Mouse (Mus musculus) hindbrain, postnatal 0 days (tissue): Measurements from ENCODE around the gene Jph3. TPM values are rescaled to one million over a fixed set of nuclear protein-coding genes. Genes with fewer than 3 reads are reported as not detected.

ENCODE experiments used
- ATAC-seq: fragments of 200-750 bp; cut with Nextera tagmentation; 2 replicates; pipeline ENCODE4 v1.8.0; 2017; ENCODE audit warnings: mild to moderate bottlenecking, moderate TSS enrichment, moderate library complexity
- DNase-seq: peaks from one replicate; pipeline ENCODE4 v3.0.0-alpha.2; 2015; ENCODE audit warnings: low spot score
- H3K27ac ChIP-seq: fragments of 300-500 bp; sonication (generic); 2 replicates; pipeline ENCODE4 v1.5.1; 2014; ENCODE audit warnings: mild to moderate bottlenecking
- H3K27me3 ChIP-seq: fragments of 300-500 bp; sonication (generic); 2 replicates; pipeline ENCODE4 v1.6.1; 2014; ENCODE audit warnings: low read length, mixed read lengths; ENCODE audit not compliant: insufficient read depth
- H3K36me3 ChIP-seq: fragments of 300-500 bp; sonication (generic); 2 replicates; pipeline ENCODE4 v1.6.1; 2014; ENCODE audit warnings: low read length, mixed read lengths; ENCODE audit not compliant: insufficient read depth
- H3K4me1 ChIP-seq: fragments of 300-500 bp; sonication (generic); 2 replicates; pipeline ENCODE4 v1.6.1; 2014; ENCODE audit warnings: antibody characterized with exemption, low read length, mixed read lengths; ENCODE audit not compliant: insufficient read depth
- H3K4me2 ChIP-seq: fragments of 300-500 bp; sonication (generic); 2 replicates; pipeline ENCODE4 v1.6.1; 2014; ENCODE audit warnings: low read depth, mild to moderate bottlenecking, low read length, moderate library complexity, mixed read lengths
- H3K4me3 ChIP-seq: fragments of 300-500 bp; sonication (generic); 2 replicates; pipeline ENCODE4 v1.5.1; 2014; ENCODE audit warnings: low read length
- H3K9ac ChIP-seq: fragments of 300-500 bp; sonication (generic); replicated peaks from 2 replicates; pipeline ENCODE4 v1.6.1; 2014; ENCODE audit warnings: mild to moderate bottlenecking, low read length, moderate library complexity, mixed read lengths
- H3K9me3 ChIP-seq: fragments of 300-500 bp; sonication (generic); 2 replicates; pipeline ENCODE4 v1.6.1; 2016; ENCODE audit warnings: low read length, mixed read lengths
- CTCF ChIP-seq: IDR thresholded peaks from 2 replicates; pipeline ENCODE4 v1.5.1; 2016; ENCODE audit warnings: antibody characterized with exemption, control low read depth, low read depth
- WGBS: fragments of 180-500 bp; shearing (Covaris S2); extraction: QIAGEN DNeasy Blood & Tissue Kit; methylation state at CpG from one replicate; pipeline ENCODE4 v1.1.7; 2014; 5-methylcytosine and 5-hydroxymethylcytosine counted together
- polyA plus RNA-seq: library from polyadenylated mRNA; unstranded; fragments of >200 nt; fragmentation: Nextera tagmentation; extraction: Ambion mirVana; gene quantifications from 2 replicates; pipeline ENCODE4 v1.2.1, GENCODE M21; 2015
- total RNA-seq: library from RNA; depleted of rRNA; stranded (reverse); fragments of >200 nt; gene quantifications from 2 replicates; pipeline ENCODE4 v1.2.3, GENCODE M21; 2014

The Jph3 gene
- total and polyA plus RNA-seq, 2 experiments from 2014 or later = 75.2 to 102 TPM

DNA sequence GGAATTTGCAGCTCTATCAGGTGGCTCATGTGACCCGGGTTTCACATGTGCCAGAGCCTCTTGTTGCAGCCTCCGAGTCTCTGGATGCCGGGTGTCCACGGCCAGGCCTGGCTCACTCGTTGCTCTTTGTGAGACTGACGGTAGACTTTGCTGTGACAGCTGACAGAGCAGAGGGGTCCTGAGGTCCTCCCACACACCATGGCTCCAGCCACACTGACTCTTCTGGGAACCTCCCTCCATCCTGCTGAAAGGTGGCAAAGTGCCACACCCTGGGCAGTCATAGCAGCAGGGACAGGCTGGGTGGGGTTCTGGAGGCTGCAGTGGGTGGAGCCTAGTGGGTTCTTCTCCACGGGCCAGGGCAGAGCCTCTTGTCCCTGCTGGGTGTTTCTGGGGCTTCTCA, 31.1 kb downstream of the Jph3 start:
- H3K4me2 ChIP-seq = no peak overlapping the region
- no peaks in the 10 kb centered on the region for H3K36me3 ChIP-seq
- H3K4me3 ChIP-seq = no peak overlapping the region
- TF ChIP-seq CTCF = no peak
- no peak overlapping the region for H3K9ac ChIP-seq
- no peaks in the 10 kb centered on the region for H3K27me3 ChIP-seq
- H3K4me1 ChIP-seq = 0 out of 2 replicates have a peak, but pooled peaks cover 3% of the 10 kb centered on the region
- WGBS = 62% methylated on average over 7 of the region's 7 CpGs
- DNase-seq (no peak), ATAC-seq (no peak)
- no peak overlapping the region for H3K27ac ChIP-seq
- H3K9me3 ChIP-seq = no peaks in the 10 kb centered on the region

DNA sequence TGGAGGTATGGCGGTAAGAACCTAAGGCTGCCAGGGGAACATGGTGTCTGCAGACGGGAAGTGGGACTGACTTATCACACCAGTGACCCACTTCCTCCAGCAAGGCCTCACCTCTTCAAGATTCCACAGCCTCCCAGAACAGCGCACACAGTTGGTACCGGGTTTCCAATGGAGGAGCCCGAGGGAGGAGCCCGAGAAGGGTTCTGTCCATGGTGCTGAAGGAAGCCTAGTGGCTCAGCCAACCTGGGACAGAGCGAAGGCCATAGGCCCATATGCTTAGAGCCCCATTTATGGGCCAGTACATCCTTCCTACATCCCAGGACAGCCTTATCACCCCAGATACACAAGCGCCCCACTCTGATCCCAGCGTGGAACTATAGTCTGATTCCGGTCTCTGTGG, 32.1 kb downstream of the Jph3 start:
- Histone ChIP-seq H3K9me3 (no peaks in the 10 kb centered on the region), H3K9ac (no peak overlapping the region), H3K27ac (no peak overlapping the region), H3K27me3 (no peaks in the 10 kb centered on the region), H3K36me3 (no peaks in the 10 kb centered on the region), H3K4me3 (no peak overlapping the region), H3K4me1 (0 out of 2 replicates have a peak, but pooled peaks cover 3% of the 10 kb centered on the region), H3K4me2 (no peak overlapping the region)
- no peak for TF ChIP-seq CTCF
- DNase-seq (peak; percentile 42), ATAC-seq (no peak)
- WGBS = 42% methylated on average over 10 of the region's 10 CpGs

DNA sequence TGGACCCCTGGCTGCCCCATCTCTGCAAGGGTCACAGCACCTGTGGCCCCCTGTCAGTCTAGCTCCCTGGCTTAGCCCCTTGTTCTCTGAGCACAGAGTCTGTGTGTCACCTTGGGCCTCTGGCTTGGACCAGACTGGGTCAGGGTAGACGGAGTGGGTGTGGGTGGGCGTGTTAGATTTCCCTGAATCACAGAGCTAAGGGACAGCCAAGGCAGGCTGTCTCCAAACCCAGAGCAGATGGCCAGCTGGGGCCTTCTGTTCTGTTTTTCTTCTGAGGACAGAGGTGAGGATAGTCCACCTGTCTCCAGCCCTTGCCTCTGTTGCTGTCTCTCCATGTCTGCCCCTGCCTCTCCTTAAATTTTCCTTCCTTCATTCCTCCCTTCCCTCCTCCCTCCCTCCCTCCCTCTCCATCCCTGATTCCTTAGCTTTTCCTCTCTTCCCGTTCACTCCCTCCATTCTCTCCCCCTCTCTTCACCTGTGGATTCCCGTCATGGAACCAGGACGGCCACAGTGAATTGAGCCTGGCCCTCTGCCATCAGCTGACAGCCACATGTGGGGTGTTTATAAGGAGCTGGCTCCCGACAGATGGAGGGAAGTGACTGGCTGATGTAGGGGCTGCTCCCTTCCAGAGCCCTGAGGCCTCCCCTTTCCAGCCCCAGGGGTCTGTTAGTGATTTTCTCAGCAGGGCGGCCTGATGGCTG, 33.7 kb downstream of the Jph3 start:
- Histone ChIP-seq H3K27me3 (no peaks in the 10 kb centered on the region), H3K9ac (no peak overlapping the region), H3K36me3 (no peaks in the 10 kb centered on the region), H3K4me3 (no peak overlapping the region), H3K27ac (no peak overlapping the region), H3K9me3 (no peaks in the 10 kb centered on the region), H3K4me2 (no peak overlapping the region), H3K4me1 (0 out of 2 replicates have a peak, but pooled peaks cover 3% of the 10 kb centered on the region)
- no peak for TF ChIP-seq CTCF
- WGBS = 36% methylated on average over 7 of the region's 7 CpGs
- DNase-seq = peak; percentile 42
- no peak for ATAC-seq

DNA sequence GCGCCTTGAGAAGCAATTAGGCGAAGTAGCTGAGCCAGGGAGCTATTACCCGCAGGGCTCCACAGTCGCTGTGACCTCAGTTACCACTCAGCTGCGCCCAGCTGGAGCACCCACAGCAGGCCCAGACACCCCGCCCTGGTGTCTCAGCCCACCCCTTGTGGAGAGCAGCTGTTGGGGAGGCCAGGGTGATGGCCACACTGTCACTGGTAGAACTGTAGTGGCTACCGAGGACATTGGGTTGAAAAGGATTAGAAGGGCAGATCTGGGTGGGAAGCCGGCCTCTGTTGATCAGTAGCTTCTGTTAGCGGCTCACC, 34.2 kb downstream of the Jph3 start:
- WGBS = 59% methylated on average over 9 of the region's 9 CpGs
- 0 out of 2 replicates have a peak, but pooled peaks cover 3% of the 10 kb centered on the region for H3K4me1 ChIP-seq
- no peak for ATAC-seq
- no peak overlapping the region for H3K4me3 ChIP-seq
- DNase-seq = no peak
- no peak overlapping the region for H3K9ac ChIP-seq
- no peaks in the 10 kb centered on the region for H3K27me3 ChIP-seq
- no peaks in the 10 kb centered on the region for H3K9me3 ChIP-seq
- no peak overlapping the region for H3K4me2 ChIP-seq
- no peak for TF ChIP-seq CTCF
- no peaks in the 10 kb centered on the region for H3K36me3 ChIP-seq
- H3K27ac ChIP-seq = no peak overlapping the region

DNA sequence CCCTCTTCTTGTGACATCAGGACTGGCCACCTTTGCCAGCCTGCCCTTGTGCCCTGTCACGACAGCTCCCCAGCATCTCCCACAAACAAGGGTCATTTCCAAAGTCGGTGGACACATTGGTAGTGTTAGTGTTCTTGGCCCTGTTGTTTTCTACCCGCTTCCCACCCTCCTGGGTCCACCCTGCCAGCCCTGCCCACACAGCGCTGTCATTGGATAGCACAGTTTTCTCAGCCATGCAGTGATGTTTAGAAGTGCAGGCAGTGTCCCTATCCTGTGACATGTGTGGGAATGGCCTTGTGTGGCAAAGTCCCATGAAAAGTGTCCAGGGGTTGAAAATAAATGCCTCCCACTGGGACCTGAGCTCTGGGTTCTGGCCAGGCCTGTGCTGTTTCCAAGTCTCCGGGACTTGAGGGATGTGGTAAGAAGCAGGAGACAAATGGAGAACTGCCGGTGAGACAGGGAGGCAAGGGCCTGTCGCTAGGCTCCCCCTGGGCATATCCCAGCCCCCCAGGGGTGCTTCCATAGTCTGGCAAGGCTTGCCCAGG, 36.2 kb downstream of the Jph3 start:
- WGBS = 76% methylated on average over 7 of the region's 7 CpGs
- Histone ChIP-seq H3K4me3 (no peak overlapping the region), H3K27me3 (no peaks in the 10 kb centered on the region), H3K4me1 (0 out of 2 replicates have a peak, but pooled peaks cover 3% of the 10 kb centered on the region), H3K4me2 (no peak overlapping the region), H3K27ac (no peak overlapping the region), H3K36me3 (no peaks in the 10 kb centered on the region), H3K9ac (no peak overlapping the region), H3K9me3 (no peaks in the 10 kb centered on the region)
- ATAC-seq (no peak), DNase-seq (no peak)
- TF ChIP-seq CTCF = no peak

DNA sequence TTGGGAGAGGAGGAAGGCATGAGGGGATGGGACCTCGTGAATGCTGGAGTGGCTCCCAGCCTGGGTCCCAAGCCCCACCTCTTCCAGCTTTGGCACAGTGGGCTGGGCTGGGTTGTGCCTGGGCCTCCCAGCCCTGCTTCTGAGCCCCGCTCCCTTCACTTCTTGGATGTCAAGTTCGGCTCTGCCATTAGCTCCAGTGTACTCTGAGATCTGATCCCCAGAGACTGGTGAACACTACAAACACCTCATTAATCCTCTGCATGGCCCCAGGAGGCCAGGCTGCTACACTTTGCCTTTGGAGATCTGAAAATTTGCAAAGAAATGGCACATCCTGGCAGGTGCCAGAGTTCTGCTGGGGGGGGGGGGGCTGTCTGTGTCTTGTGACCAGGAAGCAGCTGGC, 39.7 kb downstream of the Jph3 start:
- ATAC-seq (no peak), DNase-seq (peak; percentile 10)
- H3K4me2 ChIP-seq = no peak overlapping the region
- no peaks in the 10 kb centered on the region for H3K36me3 ChIP-seq
- no peak overlapping the region for H3K27ac ChIP-seq
- H3K4me3 ChIP-seq = no peak overlapping the region
- no peaks in the 10 kb centered on the region for H3K4me1 ChIP-seq
- H3K9ac ChIP-seq = no peak overlapping the region
- TF ChIP-seq CTCF = no peak
- H3K9me3 ChIP-seq = no peaks in the 10 kb centered on the region
- WGBS = 51% methylated on average over 3 of the region's 3 CpGs
- H3K27me3 ChIP-seq = no peaks in the 10 kb centered on the region

DNA sequence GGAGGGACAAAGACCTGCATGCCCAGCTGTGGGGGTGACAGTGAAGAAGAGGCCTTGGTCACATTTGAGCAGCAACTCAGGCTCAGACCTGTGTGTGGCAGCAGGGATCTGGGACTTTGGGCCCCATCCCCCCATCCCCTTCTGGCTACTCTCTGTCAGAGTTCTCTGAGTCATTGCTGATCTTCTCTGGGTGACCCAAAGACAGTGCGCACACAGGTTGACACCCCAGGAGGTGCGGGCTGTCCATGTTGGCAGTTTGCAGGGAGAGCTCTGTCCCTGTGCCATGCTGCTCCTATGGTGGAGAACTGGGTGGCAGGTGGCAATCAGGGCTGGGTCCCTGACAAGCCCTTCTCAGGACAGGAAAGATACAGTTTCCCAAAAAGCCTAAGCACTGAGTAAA, 40.2 kb downstream of the Jph3 start:
- TF ChIP-seq CTCF = no peak
- DNase-seq = no peak
- WGBS = 97% methylated on average over 2 of the region's 2 CpGs

More for the DNA sequence above, 40.2 kb downstream of the Jph3 start:
- no peak overlapping the region for H3K4me2 ChIP-seq
- no peak overlapping the region for H3K4me3 ChIP-seq
- no peak overlapping the region for H3K27ac ChIP-seq
- no peaks in the 10 kb centered on the region for H3K36me3 ChIP-seq
- no peak overlapping the region for H3K9ac ChIP-seq
- no peak for ATAC-seq
- H3K9me3 ChIP-seq = no peaks in the 10 kb centered on the region
- H3K27me3 ChIP-seq = no peaks in the 10 kb centered on the region
- H3K4me1 ChIP-seq = no peaks in the 10 kb centered on the region
